Mouse (Mus musculus): ENCODE data around the gene Sh2d1b2.

DNA sequence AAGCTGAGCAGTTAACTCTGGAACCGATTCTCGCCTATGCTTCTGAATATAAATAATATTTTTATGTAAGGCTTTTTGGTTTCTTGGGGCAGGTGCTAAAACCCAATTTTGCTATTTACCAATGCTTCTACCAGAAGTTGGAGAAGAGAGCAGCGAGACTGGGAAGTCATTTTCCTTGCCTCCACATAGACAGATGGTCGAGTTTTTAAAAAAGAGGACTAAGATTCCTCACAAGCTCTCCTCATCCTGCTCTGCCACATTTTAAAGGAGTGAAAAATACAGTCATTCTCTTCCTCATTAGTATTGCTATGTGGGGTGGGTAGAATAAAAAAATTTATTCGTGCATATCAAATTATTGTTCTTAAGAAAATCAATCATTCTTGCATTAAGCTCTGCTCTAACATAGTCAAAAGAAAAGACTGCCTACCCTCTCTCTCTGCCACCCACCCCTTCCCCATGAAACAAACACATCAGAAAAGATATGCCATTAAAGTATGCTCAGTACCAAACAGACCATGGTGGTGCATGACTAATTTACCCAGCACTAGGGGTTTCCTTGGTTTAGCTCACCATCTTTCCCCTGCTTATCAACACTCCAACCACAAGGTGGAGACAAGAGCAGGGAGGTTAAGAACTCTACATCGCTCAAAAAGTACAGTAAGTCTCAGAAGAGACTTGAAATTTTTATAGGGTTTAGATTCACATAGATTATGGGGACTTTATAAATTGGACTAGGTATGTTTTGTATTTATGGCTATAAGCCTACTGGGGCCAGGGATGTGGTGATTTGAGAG lies 14.3 kb upstream of the Sh2d1b2 start:
- TF ChIP-seq POLR2A (IDR thresholded peaks at IDR 0.05; ENCODE audit: low read depth, low read length) (no peak), CTCF (IDR thresholded peaks at IDR 0.05; ENCODE audit: extremely low read depth, insufficient read depth, insufficient read length, insufficient replicate concordance) (no peak)
